Mouse (Mus musculus) thymus, adult 2 months (tissue): ENCODE measurements around the gene Eif3d. TPM values are rescaled to one million over a fixed set of nuclear protein-coding genes. Genes with fewer than 3 reads are reported as not detected.

Source experiments
- DNase-seq: peaks from one replicate; pipeline ENCODE4 v3.0.0; 2021
- H3K27ac ChIP-seq: fragments of 200-500 bp; 2 replicates; pipeline ENCODE4 v1.5.1; 2012; ENCODE audit warnings: low read length, control low read depth; ENCODE audit not compliant: control insufficient read depth, insufficient read depth
- H3K27me3 ChIP-seq: fragments of 200-500 bp; 2 replicates; pipeline ENCODE4 v1.6.1; 2012; ENCODE audit warnings: mild to moderate bottlenecking, low read length, moderate library complexity, mixed read lengths; ENCODE audit not compliant: control insufficient read depth, insufficient read depth
- H3K36me3 ChIP-seq: fragments of 200-500 bp; 2 replicates; pipeline ENCODE4 v1.6.1; 2012; ENCODE audit warnings: mild to moderate bottlenecking, low read length, moderate library complexity; ENCODE audit not compliant: control insufficient read depth, insufficient read depth
- H3K4me1 ChIP-seq: fragments of 200-500 bp; replicated peaks from 2 replicates; pipeline ENCODE4 v1.6.1; 2012; ENCODE audit warnings: low read length; ENCODE audit not compliant: control insufficient read depth, insufficient read depth
- H3K4me3 ChIP-seq: fragments of 200-500 bp; 2 replicates; pipeline ENCODE4 v1.5.1; 2012; ENCODE audit warnings: mild to moderate bottlenecking, low read length, control low read depth, moderate library complexity; ENCODE audit not compliant: control insufficient read depth, insufficient read depth
- CTCF ChIP-seq: fragments of 200-500 bp; IDR thresholded peaks from 2 replicates; pipeline ENCODE4 v1.5.1; 2012; ENCODE audit warnings: mild to moderate bottlenecking, control low read depth, low read length, moderate library complexity, borderline replicate concordance; ENCODE audit not compliant: control insufficient read depth, poor library complexity, insufficient read depth; ENCODE audit errors: extremely low read depth
- POLR2A ChIP-seq: fragments of 200-500 bp; IDR thresholded peaks from 2 replicates; pipeline ENCODE4 v1.6.1; 2012; ENCODE audit warnings: mild to moderate bottlenecking, low read length, control low read depth, moderate library complexity; ENCODE audit not compliant: control insufficient read depth, poor library complexity, insufficient read depth; ENCODE audit errors: extremely low read depth
- WGBS: fragments of 180-500 bp; shearing (Covaris S2); methylation state at CpG from one replicate; pipeline ENCODE4 v1.1.7; 2018; 5-methylcytosine and 5-hydroxymethylcytosine counted together
- polyA plus RNA-seq: library from polyadenylated mRNA; depleted of rRNA; stranded (reverse); fragments of >200 nt; gene quantifications from 2 replicates; pipeline ENCODE4 v1.2.3, GENCODE M21; 2012

The Eif3d gene
- polyA plus RNA-seq, 1 experiment: 198 TPM

DNA sequence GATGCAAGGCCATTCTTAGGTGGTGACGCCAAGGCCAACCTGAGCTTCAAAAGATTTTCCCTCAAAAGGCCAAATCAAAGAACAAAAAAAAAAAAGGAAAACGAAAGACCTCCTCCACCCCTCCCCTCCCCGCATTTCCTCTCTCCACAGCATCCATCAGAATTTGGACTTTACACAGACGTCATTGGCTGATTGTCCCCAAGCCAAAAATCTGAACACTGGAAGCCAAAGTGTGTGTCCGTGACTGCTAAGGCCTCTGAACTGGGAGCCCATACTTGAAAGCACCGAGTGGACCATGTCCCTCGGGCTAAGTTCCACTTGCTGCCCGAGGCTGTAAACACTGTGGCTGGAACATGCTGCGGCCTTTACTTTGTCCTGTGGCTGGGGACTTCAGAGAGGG is 47.9 kb downstream of the Eif3d start:
- 91% methylated on average over 9 of the region's 9 CpGs for WGBS
- Histone ChIP-seq H3K27ac (no peak overlapping the region), H3K4me3 (no peak overlapping the region), H3K4me1 (0 out of 2 replicates have a peak, but pooled peaks cover 2% of the 10 kb centered on the region), H3K27me3 (no peaks in the 10 kb centered on the region), H3K36me3 (peaks cover 26% of the 10 kb centered on the region)
- DNase-seq: no peak
- no peak for TF ChIP-seq POLR2A
- no peak for TF ChIP-seq CTCF

- no peak overlapping the region for H3K27ac ChIP-seq
- peaks cover 26% of the 10 kb centered on the region for H3K36me3 ChIP-seq
Observed at GRCm38 (mm10) chr15:77921636-77922035, 49.0 kb downstream of the Eif3d start.

GRCm38 (mm10) chr15:77920511-77921462 is 49.8 kb downstream of the Eif3d start:
- TF ChIP-seq CTCF: no peak
- TF ChIP-seq POLR2A: no peak
- 93% methylated on average over 10 of the region's 10 CpGs for WGBS
- no peak overlapping the region for H3K27ac ChIP-seq
- DNase-seq: no peak
- peaks cover 26% of the 10 kb centered on the region for H3K36me3 ChIP-seq
- H3K4me3 ChIP-seq: no peak overlapping the region
- H3K27me3 ChIP-seq: no peaks in the 10 kb centered on the region
- no peaks in the 10 kb centered on the region for H3K4me1 ChIP-seq

More at GRCm38 (mm10) chr15:77921636-77922035, 49.0 kb downstream of the Eif3d start:
- H3K4me3 ChIP-seq: no peak overlapping the region
- no peak for DNase-seq
- H3K4me1 ChIP-seq: no peaks in the 10 kb centered on the region
- WGBS: 93% methylated on average over 6 of the region's 6 CpGs
- TF ChIP-seq CTCF: no peak
- TF ChIP-seq POLR2A: no peak
- no peaks in the 10 kb centered on the region for H3K27me3 ChIP-seq

DNA sequence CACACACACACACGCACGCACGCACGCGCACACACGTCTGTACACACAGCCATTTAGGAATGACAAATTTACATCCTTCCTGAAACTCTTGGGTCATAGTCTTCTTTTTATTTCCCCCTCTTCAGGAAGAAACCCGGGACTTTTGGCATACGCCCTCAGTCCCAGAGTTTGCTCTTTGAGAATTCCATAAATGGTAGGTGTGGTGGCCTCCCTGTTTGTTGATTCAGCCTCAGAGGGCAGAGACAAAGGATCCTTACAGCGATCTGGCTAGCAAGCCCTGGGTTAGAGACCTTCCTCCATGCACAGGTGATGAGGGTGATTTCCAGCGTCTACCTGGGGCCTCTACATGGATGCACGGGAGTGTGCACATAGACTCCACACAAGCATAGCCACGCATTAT is 51.2 kb downstream of the Eif3d start:
- WGBS: 95% methylated on average over 12 of the region's 12 CpGs
- Histone ChIP-seq H3K4me1 (no peaks in the 10 kb centered on the region), H3K27ac (no peak overlapping the region), H3K27me3 (no peaks in the 10 kb centered on the region), H3K4me3 (no peak overlapping the region), H3K36me3 (peaks cover 34% of the 10 kb centered on the region)
- DNase-seq: no peak
- no peak for TF ChIP-seq CTCF
- no peak for TF ChIP-seq POLR2A

DNA sequence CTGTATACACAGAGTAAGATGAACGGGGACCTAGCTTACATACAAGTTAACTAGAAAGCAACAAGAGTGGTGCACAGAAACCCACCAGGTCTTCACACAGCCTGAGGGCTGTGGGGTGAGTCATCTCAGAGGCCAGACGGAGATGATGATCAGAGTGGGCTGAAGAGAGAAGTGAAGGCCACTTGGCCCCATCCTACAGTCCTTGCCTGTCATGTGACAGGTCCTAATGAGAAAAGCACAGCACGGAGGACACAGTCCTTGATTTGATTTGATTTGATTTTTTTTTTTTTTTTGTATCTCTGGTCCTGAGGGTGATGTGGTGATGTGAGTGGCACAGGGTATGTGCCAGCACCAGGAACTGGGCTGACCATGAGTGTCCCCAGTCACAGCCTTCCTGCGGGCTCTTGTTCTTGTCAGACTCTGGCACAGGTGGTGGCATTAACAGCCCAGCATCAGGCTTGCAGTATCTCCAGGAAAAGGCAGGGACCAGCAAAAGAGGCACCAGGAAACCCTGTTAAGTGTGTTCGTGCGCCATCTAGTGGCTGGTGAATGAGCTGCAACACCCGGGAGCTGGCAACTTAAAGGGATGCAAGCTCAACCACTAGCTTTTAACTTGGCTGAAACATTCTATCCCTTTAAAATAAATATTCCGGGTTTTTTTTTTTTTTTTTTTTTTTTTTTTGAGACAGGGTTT is 53.6 kb downstream of the Eif3d start:
- WGBS: 38% methylated on average over 8 of the region's 8 CpGs
- Histone ChIP-seq H3K4me3 (no peak overlapping the region), H3K27me3 (no peaks in the 10 kb centered on the region), H3K27ac (no peak overlapping the region), H3K36me3 (peaks cover 19% of the 10 kb centered on the region), H3K4me1 (no peaks in the 10 kb centered on the region)
- TF ChIP-seq CTCF: peak; percentile 76; the same call in 1 of the 2 replicates
- TF ChIP-seq POLR2A: no peak
- peak; percentile 85 for DNase-seq

GRCm38 (mm10) chr15:77915287-77915686 is 55.3 kb downstream of the Eif3d start:
- H3K27ac ChIP-seq: no peak overlapping the region
- H3K4me1 ChIP-seq: no peaks in the 10 kb centered on the region
- no peak overlapping the region for H3K4me3 ChIP-seq
- no peaks in the 10 kb centered on the region for H3K27me3 ChIP-seq
- TF ChIP-seq CTCF (no peak), POLR2A (no peak)
- peaks cover 13% of the 10 kb centered on the region for H3K36me3 ChIP-seq
- DNase-seq: no peak
- WGBS: 98% methylated on average over 4 of the region's 4 CpGs
